Mouse (Mus musculus) bone marrow, adult 2 months (tissue): Measurements from ENCODE around the gene Dph6.

Experiments used
- CTCF ChIP-seq: fragments of 200-500 bp; IDR thresholded peaks from 2 replicates; pipeline ENCODE4 v1.5.1; 2011; ENCODE audit warnings: low read length, control low read depth; ENCODE audit not compliant: control insufficient read depth, insufficient read depth
- POLR2A ChIP-seq: fragments of 200-500 bp; IDR thresholded peaks from 2 replicates; pipeline ENCODE4 v1.6.1; 2011; ENCODE audit warnings: low read depth, mild to moderate bottlenecking, control low read depth, low read length, borderline replicate concordance; ENCODE audit not compliant: control insufficient read depth

DNA sequence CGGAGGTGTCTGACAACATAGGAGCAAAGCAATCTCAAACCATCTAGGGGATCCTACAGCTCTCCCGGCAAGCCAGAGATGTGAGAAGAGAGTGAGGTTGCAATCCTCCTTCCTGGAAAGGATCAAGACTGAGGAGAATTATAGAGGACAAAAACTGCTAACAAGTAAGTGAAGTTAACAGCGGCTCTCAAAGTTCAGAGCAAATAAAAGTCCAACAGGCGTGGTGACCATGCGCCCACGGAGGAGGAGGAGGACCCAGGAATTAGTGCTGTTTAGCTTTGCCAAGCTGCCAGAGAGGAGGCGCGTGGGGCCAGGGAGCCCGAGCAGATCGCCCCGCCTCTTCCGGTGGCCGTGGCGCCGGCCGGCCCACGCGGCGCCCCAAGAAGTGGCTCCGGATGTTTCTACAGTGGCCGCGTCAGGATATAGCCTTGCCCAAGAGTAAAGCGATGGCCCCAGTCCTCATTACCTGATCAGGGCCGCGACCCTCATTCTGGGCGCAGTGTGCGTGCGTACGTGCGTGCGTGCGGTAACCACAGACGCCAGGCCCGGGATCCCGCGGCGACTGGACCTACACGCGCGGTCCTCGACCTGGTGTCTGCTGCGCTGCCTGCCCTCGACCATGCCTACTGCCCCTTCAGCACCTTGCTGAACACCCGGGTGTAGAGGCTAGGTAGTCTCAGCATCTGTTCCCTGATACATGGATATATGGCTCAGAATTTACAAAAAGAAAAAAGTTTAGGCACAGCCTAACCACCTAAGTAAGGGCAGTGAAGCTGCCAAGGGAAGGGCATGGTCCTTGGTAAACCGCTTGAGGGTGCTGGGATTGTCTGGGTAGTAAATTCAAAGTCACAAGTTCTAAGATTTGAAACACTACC is at the start of gene Dph6:
- TF ChIP-seq POLR2A (peak; percentile 55; the same call in 1 of the 2 replicates), CTCF (no peak)
